Mouse (Mus musculus): ENCODE data around the gene Fmo2. TPM values are rescaled to one million over a fixed set of nuclear protein-coding genes. Genes with fewer than 3 reads are reported as not detected.

The Fmo2 gene
- total and polyA plus RNA-seq, 3 experiments, result 0.03 to 0.16 TPM; not detected in 1

DNA sequence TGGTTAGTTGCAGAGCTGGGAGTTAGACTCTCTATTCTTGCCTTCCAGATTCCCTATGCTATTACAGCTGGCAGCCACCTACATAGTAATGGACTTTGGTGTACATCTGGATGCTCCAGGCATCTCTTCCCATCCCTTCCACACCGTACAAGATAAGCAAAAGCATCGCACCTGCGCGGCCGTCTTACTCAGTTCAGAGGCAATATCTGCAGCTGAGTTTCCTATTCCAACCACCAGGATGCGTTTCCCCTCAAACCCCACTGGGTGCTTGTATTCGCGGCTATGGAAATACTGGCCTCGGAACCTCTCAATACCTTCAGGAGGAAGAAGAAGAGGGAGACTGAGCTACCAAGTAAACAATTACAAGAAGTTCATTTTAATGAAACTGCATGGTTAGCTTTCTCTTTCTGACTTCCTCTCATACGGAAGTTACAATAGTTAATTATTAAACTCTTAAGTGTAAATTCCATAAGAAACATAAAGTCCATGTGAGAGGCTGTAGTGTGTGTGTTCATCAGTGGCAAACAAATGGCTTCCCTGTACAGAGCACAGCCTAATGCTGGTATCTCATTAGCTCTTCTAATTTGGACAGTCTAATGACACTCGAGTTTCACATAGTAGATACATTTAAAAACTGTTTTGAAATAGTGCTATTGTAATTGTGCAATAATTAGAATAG lies 12.2 kb downstream of the Fmo2 start:
- H3K9me3 ChIP-seq (replicated peaks), result no peaks in the 10 kb centered on the region
- H3K4me3 ChIP-seq (ENCODE audit: low read depth, low read length), result no peak overlapping the region
- TF ChIP-seq GATA1 (IDR thresholded peaks at IDR 0.05; ENCODE audit: borderline replicate concordance, low read length), result no peak
- no peak for TF ChIP-seq CTCF (IDR thresholded peaks at IDR 0.05; ENCODE audit: low read depth, low read length)
- no peak for TF ChIP-seq POLR2AphosphoS5 (IDR thresholded peaks at IDR 0.05; ENCODE audit: insufficient replicate concordance, low read depth, low read length)
- no peak for TF ChIP-seq GATA2 (IDR thresholded peaks at IDR 0.05; ENCODE audit: borderline replicate concordance, low read depth, low read length)
- no peak for TF ChIP-seq TAL1 (conservative IDR thresholded peaks at IDR 0.05; ENCODE audit: low read depth, low read length)
- H3K27me3 ChIP-seq (ENCODE audit: insufficient read depth, low read length), result no peaks in the 10 kb centered on the region
- DNase-seq (ENCODE audit: low spot score), result no peak
- no peaks in the 10 kb centered on the region for H3K4me1 ChIP-seq (ENCODE audit: insufficient read depth, low read depth, low read length)
- ATAC-seq (ENCODE audit: extremely low read depth, insufficient number of reproducible peaks, low FRiP score, poor library complexity, severe bottlenecking), result no peak
- no peaks in the 10 kb centered on the region for H3K36me3 ChIP-seq (replicated peaks)

DNA sequence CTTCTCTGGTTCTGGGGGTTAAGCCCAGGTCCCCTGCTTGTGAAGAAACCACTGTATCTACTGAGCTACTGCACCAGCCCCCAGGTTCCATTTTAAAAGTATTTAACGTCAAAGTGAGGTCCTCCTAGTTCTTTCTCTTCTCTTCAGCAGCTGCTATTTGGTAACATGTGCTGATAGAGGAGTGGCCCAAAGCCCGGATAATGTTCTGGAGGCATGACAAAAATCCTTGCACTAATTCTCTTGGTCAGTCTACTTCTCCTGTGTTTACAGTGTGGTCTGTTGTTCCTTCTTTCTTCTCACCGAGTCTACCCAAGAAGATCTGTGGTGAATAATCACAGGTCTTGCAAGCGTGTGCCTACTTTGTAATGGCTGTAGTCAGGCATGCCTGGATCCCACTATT lies 15.8 kb downstream of the Fmo2 start:
- Histone ChIP-seq H3K4me1 (ENCODE audit: insufficient read depth, low read depth, low read length) (no peaks in the 10 kb centered on the region), H3K27me3 (ENCODE audit: insufficient read depth, low read length) (no peaks in the 10 kb centered on the region), H3K4me3 (ENCODE audit: low read depth, low read length) (no peak overlapping the region), H3K9me3 (replicated peaks) (no peaks in the 10 kb centered on the region), H3K36me3 (replicated peaks) (no peaks in the 10 kb centered on the region)
- no peak for TF ChIP-seq CTCF (IDR thresholded peaks at IDR 0.05; ENCODE audit: low read depth, low read length)
- TF ChIP-seq TAL1 (conservative IDR thresholded peaks at IDR 0.05; ENCODE audit: low read depth, low read length), result no peak
- TF ChIP-seq POLR2AphosphoS5 (IDR thresholded peaks at IDR 0.05; ENCODE audit: insufficient replicate concordance, low read depth, low read length), result no peak
- no peak for TF ChIP-seq GATA2 (IDR thresholded peaks at IDR 0.05; ENCODE audit: borderline replicate concordance, low read depth, low read length)
- no peak for TF ChIP-seq GATA1 (IDR thresholded peaks at IDR 0.05; ENCODE audit: borderline replicate concordance, low read length)
- ATAC-seq (ENCODE audit: extremely low read depth, insufficient number of reproducible peaks, low FRiP score, poor library complexity, severe bottlenecking) (no peak), DNase-seq (ENCODE audit: low spot score) (no peak)

- DNase-seq (ENCODE audit: low spot score), result peak; percentile 8
These were observed 18.7 kb downstream of the Fmo2 start for GRCm38 (mm10) chr1:162879595-162880369.

DNA sequence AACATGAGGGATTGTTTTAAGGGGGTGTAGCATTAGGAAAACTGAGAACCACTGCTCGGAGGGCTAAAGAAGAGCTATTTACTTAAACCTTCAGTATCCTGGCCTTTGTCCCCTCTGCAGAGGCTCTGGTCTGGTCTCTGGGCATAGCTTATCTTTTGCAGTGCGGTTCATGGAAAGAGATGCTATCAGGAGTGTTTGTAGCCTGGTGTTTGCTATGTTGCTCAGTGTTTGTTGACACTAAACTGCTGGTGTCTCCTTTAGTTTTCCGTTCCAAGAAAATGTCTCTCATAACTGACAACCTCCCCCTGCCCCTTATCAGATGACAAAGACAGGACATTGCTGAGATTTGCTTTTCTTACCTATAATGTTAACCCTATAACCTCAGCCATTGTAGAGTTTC lies 23.4 kb downstream of the Fmo2 start:
- no peak for TF ChIP-seq CTCF (IDR thresholded peaks at IDR 0.05; ENCODE audit: low read depth, low read length)
- no peak for TF ChIP-seq TAL1 (conservative IDR thresholded peaks at IDR 0.05; ENCODE audit: low read depth, low read length)
- Histone ChIP-seq H3K4me1 (ENCODE audit: insufficient read depth, low read depth, low read length) (no peaks in the 10 kb centered on the region), H3K27me3 (ENCODE audit: insufficient read depth, low read length) (no peaks in the 10 kb centered on the region), H3K4me3 (ENCODE audit: low read depth, low read length) (no peak overlapping the region), H3K36me3 (replicated peaks) (no peaks in the 10 kb centered on the region), H3K9me3 (replicated peaks) (no peaks in the 10 kb centered on the region)
- no peak for ATAC-seq (ENCODE audit: extremely low read depth, insufficient number of reproducible peaks, low FRiP score, poor library complexity, severe bottlenecking)
- DNase-seq (ENCODE audit: low spot score), result no peak

More at GRCm38 (mm10) chr1:162879595-162880369, 18.7 kb downstream of the Fmo2 start:
- Histone ChIP-seq H3K4me1 (ENCODE audit: insufficient read depth, low read depth, low read length) (no peaks in the 10 kb centered on the region), H3K9me3 (replicated peaks) (no peaks in the 10 kb centered on the region), H3K4me3 (ENCODE audit: low read depth, low read length) (no peak overlapping the region), H3K27me3 (ENCODE audit: insufficient read depth, low read length) (no peaks in the 10 kb centered on the region), H3K36me3 (replicated peaks) (no peaks in the 10 kb centered on the region)
- no peak for ATAC-seq (ENCODE audit: extremely low read depth, insufficient number of reproducible peaks, low FRiP score, poor library complexity, severe bottlenecking)
- TF ChIP-seq TAL1 (conservative IDR thresholded peaks at IDR 0.05; ENCODE audit: low read depth, low read length), result no peak
- TF ChIP-seq GATA2 (IDR thresholded peaks at IDR 0.05; ENCODE audit: borderline replicate concordance, low read depth, low read length), result no peak
- no peak for TF ChIP-seq POLR2AphosphoS5 (IDR thresholded peaks at IDR 0.05; ENCODE audit: insufficient replicate concordance, low read depth, low read length)
- TF ChIP-seq CTCF (IDR thresholded peaks at IDR 0.05; ENCODE audit: low read depth, low read length), result peak; percentile 58

GRCm38 (mm10) chr1:162871701-162872311 lies 26.7 kb downstream of the Fmo2 start:
- Histone ChIP-seq H3K4me3 (ENCODE audit: low read depth, low read length) (no peak overlapping the region), H3K4me1 (ENCODE audit: insufficient read depth, low read depth, low read length) (no peaks in the 10 kb centered on the region), H3K27me3 (ENCODE audit: insufficient read depth, low read length) (no peaks in the 10 kb centered on the region), H3K9me3 (replicated peaks) (no peaks in the 10 kb centered on the region), H3K36me3 (replicated peaks) (no peaks in the 10 kb centered on the region)
- DNase-seq (ENCODE audit: low spot score), result no peak
- ATAC-seq (ENCODE audit: extremely low read depth, insufficient number of reproducible peaks, low FRiP score, poor library complexity, severe bottlenecking), result no peak
- TF ChIP-seq TAL1 (conservative IDR thresholded peaks at IDR 0.05; ENCODE audit: low read depth, low read length), result no peak
- no peak for TF ChIP-seq GATA1 (IDR thresholded peaks at IDR 0.05; ENCODE audit: borderline replicate concordance, low read length)
- no peak for TF ChIP-seq GATA2 (IDR thresholded peaks at IDR 0.05; ENCODE audit: borderline replicate concordance, low read depth, low read length)
- TF ChIP-seq CTCF (IDR thresholded peaks at IDR 0.05; ENCODE audit: low read depth, low read length), result no peak
- no peak for TF ChIP-seq POLR2AphosphoS5 (IDR thresholded peaks at IDR 0.05; ENCODE audit: insufficient replicate concordance, low read depth, low read length)

GRCm38 (mm10) chr1:162870978-162871377 lies 27.5 kb downstream of the Fmo2 start:
- Histone ChIP-seq H3K9me3 (replicated peaks) (no peaks in the 10 kb centered on the region), H3K27me3 (ENCODE audit: insufficient read depth, low read length) (no peaks in the 10 kb centered on the region), H3K36me3 (replicated peaks) (no peaks in the 10 kb centered on the region), H3K4me3 (ENCODE audit: low read depth, low read length) (no peak overlapping the region), H3K4me1 (ENCODE audit: insufficient read depth, low read depth, low read length) (no peaks in the 10 kb centered on the region)
- ATAC-seq (ENCODE audit: extremely low read depth, insufficient number of reproducible peaks, low FRiP score, poor library complexity, severe bottlenecking), result no peak
- no peak for DNase-seq (ENCODE audit: low spot score)
- TF ChIP-seq POLR2AphosphoS5 (IDR thresholded peaks at IDR 0.05; ENCODE audit: insufficient replicate concordance, low read depth, low read length) (no peak), GATA2 (IDR thresholded peaks at IDR 0.05; ENCODE audit: borderline replicate concordance, low read depth, low read length) (no peak), TAL1 (conservative IDR thresholded peaks at IDR 0.05; ENCODE audit: low read depth, low read length) (no peak), GATA1 (IDR thresholded peaks at IDR 0.05; ENCODE audit: borderline replicate concordance, low read length) (no peak), CTCF (IDR thresholded peaks at IDR 0.05; ENCODE audit: low read depth, low read length) (no peak)

Data from G1E (cell line).